Mouse (Mus musculus): Measurements from ENCODE around the gene Emp1.

Gene Emp1

DNA sequence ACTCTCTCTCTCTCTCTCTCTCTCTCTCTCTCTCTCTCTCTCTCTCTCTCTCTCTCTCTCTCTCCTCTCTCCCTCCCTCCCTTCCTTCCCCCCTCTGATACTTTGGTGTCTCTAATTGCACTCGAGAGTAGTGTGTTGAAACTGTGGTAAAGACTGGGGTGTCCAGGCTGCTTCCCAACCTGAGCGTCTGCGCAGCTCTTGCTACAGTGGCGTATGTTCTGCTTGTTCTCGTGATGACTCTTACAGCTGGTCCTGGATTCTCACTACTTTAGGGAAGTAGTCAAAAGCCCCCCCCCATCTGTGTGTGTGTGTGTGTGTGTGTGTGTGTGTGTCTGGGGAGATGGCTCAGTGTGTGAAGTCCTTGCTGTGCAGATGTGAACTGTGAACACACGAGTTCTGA, 50.3 kb downstream of the Emp1 start:
- no peak for DNase-seq (ENCODE audit: low spot score)

- DNase-seq (ENCODE audit: low spot score) = peak; percentile 72
Observed at GRCm38 (mm10) chr6:135417459-135417858, 55.1 kb downstream of the Emp1 start.

DNA sequence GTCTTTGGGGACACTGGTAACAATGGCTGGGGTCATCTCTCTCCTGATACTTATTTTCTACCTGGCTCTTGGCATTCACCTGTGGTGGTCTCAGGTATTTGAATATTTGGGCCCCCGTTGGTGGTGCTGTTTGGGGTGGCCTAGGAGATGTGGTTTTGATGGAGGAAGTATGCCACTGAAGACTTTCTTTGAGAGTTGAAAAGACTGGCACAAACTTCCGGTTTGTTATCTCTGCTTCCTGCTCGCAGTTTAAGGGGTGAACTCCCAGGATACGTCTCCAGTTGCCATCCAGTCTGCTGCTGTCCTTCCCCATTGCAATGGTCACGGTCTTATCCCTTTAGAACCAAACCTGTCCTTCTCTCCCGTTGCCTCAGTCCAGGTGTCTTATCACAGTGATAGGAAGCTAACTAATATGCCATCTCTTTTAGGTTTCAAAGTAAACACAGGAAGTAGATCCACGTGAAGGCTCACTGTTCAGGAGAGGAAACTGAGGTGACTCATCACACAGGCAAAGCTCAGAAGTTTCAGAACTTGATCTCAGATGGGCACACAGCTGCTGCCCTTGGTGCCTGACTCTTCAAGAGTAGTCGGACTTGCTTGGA, 56.0 kb downstream of the Emp1 start:
- no peak for DNase-seq (ENCODE audit: low spot score)

- DNase-seq (ENCODE audit: low spot score) = no peak
Observed at GRCm38 (mm10) chr6:135428246-135428645, 65.9 kb downstream of the Emp1 start.

DNA sequence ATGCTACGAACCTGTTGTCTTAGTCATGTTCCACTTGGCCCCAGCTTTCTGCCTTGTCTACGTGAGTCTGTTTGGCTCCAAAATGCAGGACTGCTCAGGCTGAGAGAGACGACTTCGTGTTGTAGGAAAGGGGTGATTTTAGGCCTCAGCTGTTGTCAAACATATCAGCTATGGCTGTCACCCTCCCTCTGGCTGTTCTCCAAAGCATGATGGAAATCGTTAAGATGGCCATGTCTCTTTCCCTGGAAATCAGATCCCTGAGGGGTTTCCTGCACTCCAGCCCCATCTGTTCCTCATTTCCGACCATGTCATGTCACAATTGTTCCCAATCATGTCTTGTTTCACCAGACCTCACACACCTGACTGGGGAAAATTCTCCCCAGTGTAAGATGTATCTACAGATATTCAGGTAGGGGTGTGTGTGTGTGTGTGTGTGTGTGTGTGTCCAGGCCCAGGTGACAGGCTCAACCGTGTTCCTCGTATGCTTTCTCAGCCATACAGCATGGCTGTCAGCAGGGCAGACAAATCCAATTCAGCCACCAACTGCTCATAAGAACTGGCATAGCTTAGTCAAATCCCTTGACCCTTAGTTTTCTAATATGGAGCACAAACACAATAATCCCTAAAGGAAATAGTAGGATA, 67.0 kb downstream of the Emp1 start:
- DNase-seq (ENCODE audit: low spot score) = peak; percentile 49

GRCm38 (mm10) chr6:135430441-135430970, 68.2 kb downstream of the Emp1 start:
- no peak for DNase-seq (ENCODE audit: low spot score)

All from embryo, embryonic 10.5 days (tissue).